Mouse (Mus musculus) lung, embryonic 15.5 days (tissue): ENCODE data around the gene Myh9. TPM values are rescaled to one million over a fixed set of nuclear protein-coding genes. Genes with fewer than 3 reads are reported as not detected.
A peak's percentile ranks its signal among the peaks of the same experiment; 100 is the strongest.

Experiments
- ATAC-seq: fragments of 200-750 bp; cut with Nextera tagmentation; 2 replicates; pipeline ENCODE4 v1.8.0; 2017; ENCODE audit warnings: moderate number of reproducible peaks, borderline replicate concordance; ENCODE audit not compliant: low FRiP score, low TSS enrichment; ENCODE audit errors: extremely low read depth
- H3K27ac ChIP-seq: fragments of 300-500 bp; sonication (generic); 2 replicates; pipeline ENCODE4 v1.5.1; 2015; ENCODE audit warnings: moderate library complexity, mild to moderate bottlenecking, inconsistent platforms
- H3K27me3 ChIP-seq: fragments of 300-500 bp; sonication (generic); 2 replicates; pipeline ENCODE4 v1.6.1; 2015; ENCODE audit warnings: inconsistent platforms
- H3K36me3 ChIP-seq: fragments of 300-500 bp; sonication (generic); 2 replicates; pipeline ENCODE4 v1.6.1; 2015; ENCODE audit warnings: inconsistent platforms
- H3K4me1 ChIP-seq: fragments of 300-500 bp; sonication (generic); 2 replicates; pipeline ENCODE4 v1.6.1; 2015; ENCODE audit warnings: inconsistent platforms
- H3K4me2 ChIP-seq: fragments of 300-500 bp; sonication (generic); 2 replicates; pipeline ENCODE4 v1.6.1; 2015; ENCODE audit warnings: inconsistent platforms, mild to moderate bottlenecking, moderate library complexity
- H3K4me3 ChIP-seq: fragments of 300-500 bp; sonication (generic); 2 replicates; pipeline ENCODE4 v1.5.1; 2015; ENCODE audit warnings: mild to moderate bottlenecking, inconsistent platforms
- H3K9ac ChIP-seq: fragments of 300-500 bp; sonication (generic); 2 replicates; pipeline ENCODE4 v1.6.1; 2015; ENCODE audit warnings: inconsistent platforms
- H3K9me3 ChIP-seq: fragments of 300-500 bp; sonication (generic); 2 replicates; pipeline ENCODE4 v1.6.1; 2016; ENCODE audit warnings: inconsistent platforms
- WGBS: fragments of 180-500 bp; shearing (Covaris S2); methylation state at CpG from one replicate; pipeline ENCODE4 v1.1.7; 2015; 5-methylcytosine and 5-hydroxymethylcytosine counted together
- polyA plus RNA-seq: library from polyadenylated mRNA; unstranded; fragments of >200 nt; fragmentation: Nextera tagmentation; extraction: Ambion mirVana; gene quantifications from 2 replicates; pipeline ENCODE4 v1.2.1, GENCODE M21; 2015

Myh9 gene
- polyA plus RNA-seq, 1 experiment from 2014 or later: 67.7 TPM

- no peak for ATAC-seq
- no peaks in the 10 kb centered on the region for H3K27me3 ChIP-seq
- peaks cover 48% of the 10 kb centered on the region for H3K36me3 ChIP-seq
- no peak overlapping the region for H3K9ac ChIP-seq
- no peak overlapping the region for H3K4me2 ChIP-seq
- WGBS: 75% methylated on average over 11 of the region's 11 CpGs
- H3K4me1 ChIP-seq: peaks cover 22% of the 10 kb centered on the region
- H3K27ac ChIP-seq: no peak overlapping the region
- no peaks in the 10 kb centered on the region for H3K9me3 ChIP-seq
- no peak overlapping the region for H3K4me3 ChIP-seq
These were observed 30.7 kb downstream of the Myh9 start for GRCm38 (mm10) chr15:77811099-77811760.

DNA sequence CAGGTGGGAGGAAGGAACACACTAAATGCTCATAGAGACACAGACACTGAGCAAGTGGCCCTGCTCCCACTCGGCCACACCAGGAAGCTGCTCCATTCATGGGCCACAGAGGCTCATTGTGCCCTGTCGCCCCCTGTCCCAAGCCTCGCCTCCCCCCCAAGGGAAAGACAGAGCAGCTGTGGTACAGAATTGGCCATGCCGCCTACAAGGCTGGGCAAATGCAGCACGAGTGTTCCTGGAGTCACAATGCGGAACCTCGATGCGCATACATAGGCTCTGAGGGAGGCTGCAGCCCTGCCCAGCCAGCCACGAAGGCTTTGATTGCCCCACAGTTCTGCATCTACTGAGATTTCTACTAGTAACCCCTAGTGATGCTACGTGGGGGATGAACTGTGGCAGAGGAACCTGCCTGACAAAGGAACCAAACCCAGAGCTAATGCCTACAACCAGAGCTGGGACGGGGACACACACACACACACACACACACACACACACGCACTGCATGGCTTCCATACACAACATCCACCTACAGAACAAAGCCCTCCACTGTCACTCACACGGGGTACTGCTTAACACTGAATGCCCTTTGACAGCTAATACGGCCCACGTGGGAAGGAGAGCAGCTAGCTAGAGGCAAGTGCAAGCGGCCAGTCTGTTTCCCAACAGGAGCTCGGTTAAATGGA, 31.4 kb downstream of the Myh9 start:
- 84% methylated on average over 17 of the region's 17 CpGs for WGBS
- no peak for ATAC-seq
- Histone ChIP-seq H3K9me3 (no peaks in the 10 kb centered on the region), H3K4me2 (no peak overlapping the region), H3K27me3 (no peaks in the 10 kb centered on the region), H3K27ac (no peak overlapping the region), H3K36me3 (peaks cover 54% of the 10 kb centered on the region), H3K9ac (no peak overlapping the region), H3K4me3 (no peak overlapping the region), H3K4me1 (peaks cover 15% of the 10 kb centered on the region)

- Histone ChIP-seq H3K4me1 (peaks cover 15% of the 10 kb centered on the region), H3K36me3 (peaks cover 61% of the 10 kb centered on the region), H3K4me2 (no peak overlapping the region), H3K9ac (no peak overlapping the region), H3K9me3 (no peaks in the 10 kb centered on the region), H3K4me3 (no peak overlapping the region), H3K27ac (no peak overlapping the region), H3K27me3 (no peaks in the 10 kb centered on the region)
- WGBS: 100% methylated on average over 1 of the region's 1 CpGs
- ATAC-seq: no peak
These were observed 32.5 kb downstream of the Myh9 start for GRCm38 (mm10) chr15:77809434-77809833.

DNA sequence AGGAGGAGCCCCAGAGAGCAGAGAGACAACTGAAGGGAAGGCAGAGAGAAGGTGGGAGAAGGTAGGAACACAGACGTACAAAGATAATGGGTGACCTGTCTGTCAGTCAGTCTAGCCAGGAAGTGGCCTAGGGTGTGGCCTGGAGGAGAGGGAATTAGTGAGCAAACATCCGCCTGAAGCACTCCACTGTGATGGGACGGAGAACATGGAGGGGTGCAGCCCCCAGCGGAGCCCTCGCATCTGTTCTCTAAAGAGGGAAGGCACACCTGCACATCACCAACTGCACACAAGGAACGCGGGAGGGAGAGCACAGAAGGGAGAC, 34.8 kb downstream of the Myh9 start:
- Histone ChIP-seq H3K4me3 (no peak overlapping the region), H3K9ac (no peak overlapping the region), H3K4me1 (peaks cover 15% of the 10 kb centered on the region), H3K36me3 (peaks cover 64% of the 10 kb centered on the region), H3K27me3 (no peaks in the 10 kb centered on the region), H3K4me2 (no peak overlapping the region), H3K9me3 (no peaks in the 10 kb centered on the region), H3K27ac (0 out of 2 replicates have a peak overlapping the region, but pooled peaks have one; percentile 9)
- 57% methylated on average over 7 of the region's 7 CpGs for WGBS
- ATAC-seq: no peak

- 72% methylated on average over 13 of the region's 13 CpGs for WGBS
These were observed 35.3 kb downstream of the Myh9 start for GRCm38 (mm10) chr15:77806565-77807263.

DNA sequence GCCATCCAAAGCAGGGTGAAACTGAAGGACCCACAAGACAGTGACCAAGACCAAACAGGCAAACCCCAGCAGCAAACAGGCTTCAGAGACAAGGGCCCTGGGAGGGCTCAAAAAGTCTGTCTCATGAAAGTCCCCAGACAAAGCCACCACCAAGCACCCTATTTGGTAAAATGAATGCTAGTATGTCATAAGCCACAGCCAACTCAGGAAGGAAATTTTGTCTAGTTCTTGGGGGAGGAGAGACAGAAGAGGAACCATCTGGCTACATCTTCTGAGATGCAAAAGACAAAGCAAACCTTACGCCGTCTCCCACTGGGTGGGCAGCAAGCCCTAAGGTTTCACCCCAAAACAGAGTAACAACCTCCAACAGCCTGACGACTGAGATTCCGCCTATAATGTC, 36.3 kb downstream of the Myh9 start:
- Histone ChIP-seq H3K27me3 (no peaks in the 10 kb centered on the region), H3K27ac (no peak overlapping the region), H3K4me1 (peaks cover 26% of the 10 kb centered on the region), H3K9ac (no peak overlapping the region), H3K4me2 (no peak overlapping the region), H3K4me3 (no peak overlapping the region), H3K36me3 (peaks cover 60% of the 10 kb centered on the region), H3K9me3 (no peaks in the 10 kb centered on the region)
- WGBS: 81% methylated on average over 4 of the region's 4 CpGs
- no peak for ATAC-seq

More at GRCm38 (mm10) chr15:77806565-77807263, 35.3 kb downstream of the Myh9 start:
- ATAC-seq: no peak
- no peak overlapping the region for H3K9ac ChIP-seq
- H3K4me2 ChIP-seq: no peak overlapping the region
- H3K36me3 ChIP-seq: peaks cover 63% of the 10 kb centered on the region
- H3K27ac ChIP-seq: no peak overlapping the region
- peaks cover 18% of the 10 kb centered on the region for H3K4me1 ChIP-seq
- H3K27me3 ChIP-seq: no peaks in the 10 kb centered on the region
- no peak overlapping the region for H3K4me3 ChIP-seq
- H3K9me3 ChIP-seq: no peaks in the 10 kb centered on the region

DNA sequence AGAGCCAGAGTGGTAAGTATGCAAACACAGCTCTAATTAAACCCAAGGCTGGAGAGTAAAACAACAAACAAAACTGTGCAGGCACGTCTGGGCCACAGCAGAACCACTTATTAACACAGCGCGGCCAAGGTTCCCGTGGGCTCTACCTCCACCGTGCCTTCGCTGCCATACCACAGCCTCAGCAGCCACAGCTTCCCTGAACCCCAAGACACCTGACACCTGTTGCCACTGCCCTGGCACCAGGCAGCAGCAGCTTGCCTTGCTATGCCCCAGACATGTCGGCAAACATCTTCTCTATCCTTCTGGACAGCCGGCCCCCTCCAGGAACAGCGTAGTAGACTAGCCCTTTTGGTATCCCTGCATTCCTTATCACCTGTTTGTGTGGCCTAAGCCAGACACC, 37.0 kb downstream of the Myh9 start:
- Histone ChIP-seq H3K36me3 (peaks cover 61% of the 10 kb centered on the region), H3K4me1 (peaks cover 33% of the 10 kb centered on the region), H3K4me2 (no peak overlapping the region), H3K27ac (peak overlapping the region; percentile 54), H3K9me3 (no peaks in the 10 kb centered on the region), H3K27me3 (no peaks in the 10 kb centered on the region), H3K4me3 (no peak overlapping the region), H3K9ac (no peak overlapping the region)
- ATAC-seq: no peak
- WGBS: 60% methylated on average over 9 of the region's 9 CpGs

GRCm38 (mm10) chr15:77804460-77804859, 37.5 kb downstream of the Myh9 start:
- Histone ChIP-seq H3K9ac (no peak overlapping the region), H3K27ac (peak overlapping the region; percentile 54), H3K4me1 (peaks cover 38% of the 10 kb centered on the region), H3K27me3 (no peaks in the 10 kb centered on the region), H3K9me3 (no peaks in the 10 kb centered on the region), H3K4me2 (no peak overlapping the region), H3K36me3 (peaks cover 60% of the 10 kb centered on the region), H3K4me3 (no peak overlapping the region)
- WGBS: 83% methylated on average over 6 of the region's 6 CpGs
- no peak for ATAC-seq

- H3K4me3 ChIP-seq: no peak overlapping the region
- H3K27me3 ChIP-seq: no peaks in the 10 kb centered on the region
- peak overlapping the region; percentile 54; the same call in 1 of the 2 replicates for H3K27ac ChIP-seq
- no peak overlapping the region for H3K9ac ChIP-seq
- peaks cover 45% of the 10 kb centered on the region for H3K4me1 ChIP-seq
- ATAC-seq: no peak
- H3K4me2 ChIP-seq: no peak overlapping the region
- H3K36me3 ChIP-seq: peaks cover 53% of the 10 kb centered on the region
- 68% methylated on average over 3 of the region's 3 CpGs for WGBS
- no peaks in the 10 kb centered on the region for H3K9me3 ChIP-seq
These were observed 38.2 kb downstream of the Myh9 start for GRCm38 (mm10) chr15:77803747-77804146.

DNA sequence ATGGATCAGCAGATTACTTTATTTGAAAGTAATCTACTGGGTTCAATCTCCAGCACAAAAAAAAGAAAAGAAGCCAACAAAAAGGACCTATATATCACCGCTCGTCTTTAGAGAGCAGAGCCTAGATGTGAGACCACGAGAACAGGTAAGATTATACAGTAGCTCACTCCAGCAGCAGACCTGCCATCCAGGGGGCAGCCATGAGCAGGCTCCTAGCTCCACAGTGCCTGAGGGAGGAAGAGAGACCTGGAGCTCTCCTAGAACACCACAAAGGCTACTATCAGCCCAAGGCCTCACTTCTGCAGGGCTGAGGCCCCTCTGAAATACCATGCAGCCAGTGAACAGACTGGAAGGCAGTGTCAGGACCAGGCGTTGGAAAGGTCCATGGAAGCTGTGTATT, 39.0 kb downstream of the Myh9 start:
- no peaks in the 10 kb centered on the region for H3K9me3 ChIP-seq
- WGBS: 69% methylated on average over 4 of the region's 4 CpGs
- peaks cover 52% of the 10 kb centered on the region for H3K36me3 ChIP-seq
- H3K9ac ChIP-seq: no peak overlapping the region
- no peak overlapping the region for H3K27ac ChIP-seq
- no peaks in the 10 kb centered on the region for H3K27me3 ChIP-seq
- peaks cover 52% of the 10 kb centered on the region for H3K4me1 ChIP-seq
- no peak overlapping the region for H3K4me2 ChIP-seq
- no peak overlapping the region for H3K4me3 ChIP-seq
- no peak for ATAC-seq

GRCm38 (mm10) chr15:77801188-77801587, 40.8 kb downstream of the Myh9 start:
- H3K27ac ChIP-seq: peak overlapping the region; percentile 95
- no peaks in the 10 kb centered on the region for H3K27me3 ChIP-seq
- 56% methylated on average over 4 of the region's 4 CpGs for WGBS
- H3K9me3 ChIP-seq: no peaks in the 10 kb centered on the region
- no peak overlapping the region for H3K4me3 ChIP-seq
- peaks cover 57% of the 10 kb centered on the region for H3K4me1 ChIP-seq
- no peak overlapping the region for H3K4me2 ChIP-seq
- peaks cover 38% of the 10 kb centered on the region for H3K36me3 ChIP-seq
- no peak overlapping the region for H3K9ac ChIP-seq
- no peak for ATAC-seq

- Histone ChIP-seq H3K9me3 (no peaks in the 10 kb centered on the region), H3K4me1 (peaks cover 57% of the 10 kb centered on the region), H3K27me3 (no peaks in the 10 kb centered on the region), H3K9ac (no peak overlapping the region), H3K36me3 (peaks cover 39% of the 10 kb centered on the region), H3K27ac (peak overlapping the region; percentile 95), H3K4me2 (no peak overlapping the region), H3K4me3 (no peak overlapping the region)
- peak; percentile 51 for ATAC-seq
These were observed 41.5 kb downstream of the Myh9 start for GRCm38 (mm10) chr15:77800511-77800910.
